Mouse (Mus musculus) ovary, adult 10 weeks (tissue): ENCODE results near the gene B4galt1. TPM values are rescaled to one million over a fixed set of nuclear protein-coding genes. Genes with fewer than 3 reads are reported as not detected.

Experiments used
- polyA plus RNA-seq: library from polyadenylated mRNA; stranded (reverse); fragments of 350-450 nt; fragmentation: Illumina TruSeq; extraction: RNeasy Lipid Tissue Mini Kit (QIAGEN cat#74804); gene quantifications from one replicate; pipeline ENCODE4 v1.2.3, GENCODE M21; 2014

Gene B4galt1
- 115 TPM for polyA plus RNA-seq

GRCm38 (mm10) chr4:40853565-40854386, at the start of gene B4galt1:
B4galt1 (minus strand) TSS chr4:40854005.

GRCm38 (mm10) chr4:40757780-40758420, 95.9 kb downstream of the B4galt1 start, which contains the start of gene Smu1:
Smu1 (minus strand) TSS chr4:40757923.

Other genes starting within 250 kb of the B4galt1 start
- 6.9 TPM for gene Aptx, start 150.8 kb downstream of the B4galt1 start, polyA plus RNA-seq
- gene Dnaja1, start 131.9 kb downstream of the B4galt1 start, polyA plus RNA-seq: 1,196 TPM
- 234 TPM for gene Smu1, start 96.1 kb downstream of the B4galt1 start, polyA plus RNA-seq
- 2.6 TPM for gene Spink4, start 66.0 kb upstream of the B4galt1 start, polyA plus RNA-seq
- gene Bag1, start 94.3 kb upstream of the B4galt1 start, polyA plus RNA-seq: 565 TPM
- gene Chmp5, start 94.4 kb upstream of the B4galt1 start, polyA plus RNA-seq: 171 TPM
- gene Nfx1, start 116.9 kb upstream of the B4galt1 start, polyA plus RNA-seq: 75.5 TPM
- gene Aqp7, start 194.1 kb upstream of the B4galt1 start, polyA plus RNA-seq: 0.48 TPM
- gene Aqp3, start 244.2 kb upstream of the B4galt1 start, polyA plus RNA-seq: 0.26 TPM